Mouse (Mus musculus) limb, embryonic 13.5 days (tissue): ENCODE results near the gene Pbx3. TPM values are rescaled to one million over a fixed set of nuclear protein-coding genes. Genes with fewer than 3 reads are reported as not detected.
A peak's percentile ranks its signal among the peaks of the same experiment; 100 is the strongest.

Experiments used
- ATAC-seq: fragments of 200-750 bp; cut with Nextera tagmentation; 2 replicates; pipeline ENCODE4 v1.8.0; 2017; ENCODE audit warnings: low read depth, moderate number of reproducible peaks, moderate TSS enrichment; ENCODE audit not compliant: low FRiP score
- H3K27ac ChIP-seq: fragments of 300-500 bp; sonication (generic); 2 replicates; pipeline ENCODE4 v1.5.1; 2015; ENCODE audit warnings: inconsistent platforms, mild to moderate bottlenecking, moderate library complexity
- H3K27me3 ChIP-seq: fragments of 300-500 bp; sonication (generic); 2 replicates; pipeline ENCODE4 v1.6.1; 2015; ENCODE audit warnings: mild to moderate bottlenecking, inconsistent platforms
- H3K36me3 ChIP-seq: fragments of 300-500 bp; sonication (generic); 2 replicates; pipeline ENCODE4 v1.6.1; 2015; ENCODE audit warnings: inconsistent platforms, mild to moderate bottlenecking, moderate library complexity
- H3K4me1 ChIP-seq: fragments of 300-500 bp; sonication (generic); 2 replicates; pipeline ENCODE4 v1.6.1; 2015; ENCODE audit warnings: inconsistent platforms
- H3K4me2 ChIP-seq: fragments of 300-500 bp; sonication (generic); replicated peaks from 2 replicates; pipeline ENCODE4 v1.6.1; 2015; ENCODE audit warnings: inconsistent platforms, mild to moderate bottlenecking, moderate library complexity
- H3K4me3 ChIP-seq: fragments of 300-500 bp; sonication (generic); 2 replicates; pipeline ENCODE4 v1.5.1; 2015; ENCODE audit warnings: moderate library complexity, mild to moderate bottlenecking, inconsistent platforms
- H3K9ac ChIP-seq: fragments of 300-500 bp; sonication (generic); 2 replicates; pipeline ENCODE4 v1.6.1; 2015; ENCODE audit warnings: mild to moderate bottlenecking, inconsistent platforms
- H3K9me3 ChIP-seq: fragments of 300-500 bp; sonication (generic); 2 replicates; pipeline ENCODE4 v1.6.1; 2016; ENCODE audit warnings: inconsistent platforms
- WGBS: fragments of 180-500 bp; shearing (Covaris S2); methylation state at CpG from one replicate; pipeline ENCODE4 v1.1.7; 2015; 5-methylcytosine and 5-hydroxymethylcytosine counted together
- polyA plus RNA-seq: library from polyadenylated mRNA; unstranded; fragments of >200 nt; fragmentation: Nextera tagmentation; extraction: Ambion mirVana; gene quantifications from 2 replicates; pipeline ENCODE4 v1.2.1, GENCODE M21; 2015

Gene Pbx3
- polyA plus RNA-seq = 23.8 and 24.0 TPM in 2 replicates

DNA sequence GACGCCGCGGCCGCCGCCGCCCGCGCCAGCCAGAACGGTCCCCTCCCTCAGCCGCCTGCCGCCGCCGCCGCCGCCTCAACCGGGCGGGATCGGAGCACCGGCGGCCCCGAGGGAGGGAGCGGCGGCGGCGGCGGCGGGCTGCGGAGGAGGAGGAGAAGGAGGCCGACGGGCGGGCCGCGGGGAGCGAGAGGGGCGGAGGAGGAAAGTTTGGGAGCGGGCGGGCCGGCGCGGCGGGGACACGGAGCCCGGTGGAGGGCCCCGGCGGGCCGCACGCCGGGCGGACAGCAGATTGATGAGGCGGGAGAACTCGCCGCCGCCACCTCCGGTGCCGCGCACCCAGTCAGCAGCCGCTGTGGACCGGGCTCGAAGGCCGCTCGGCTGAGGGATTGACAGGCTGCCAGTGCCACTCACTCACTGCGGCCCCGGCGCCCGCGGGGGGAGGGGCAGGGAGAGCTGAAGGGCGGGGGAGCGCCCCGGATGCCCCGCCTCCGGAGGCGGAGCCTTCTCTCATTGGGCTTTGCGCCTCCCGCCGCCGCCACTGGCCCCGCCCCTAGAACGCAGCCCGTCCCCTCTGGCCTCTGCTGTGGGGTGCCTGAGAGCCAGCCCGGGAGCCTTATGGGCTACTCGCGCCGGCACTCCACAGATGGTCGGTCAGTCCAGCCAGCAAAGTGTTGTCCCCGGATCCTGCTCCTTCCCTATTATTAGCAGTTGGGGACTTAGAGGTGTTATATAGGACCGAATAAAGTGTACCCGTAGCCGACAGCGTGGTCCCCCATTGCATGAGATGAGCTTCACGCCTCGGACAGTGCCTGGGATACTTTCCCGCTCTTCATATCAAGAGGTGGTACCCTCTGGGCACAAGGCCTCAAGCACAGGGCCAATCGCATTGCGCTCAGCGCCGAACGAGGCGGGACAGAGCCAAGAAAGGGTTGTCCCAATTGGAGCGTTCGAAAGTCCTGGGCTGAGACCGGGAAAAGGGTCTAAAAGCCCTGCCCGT, at the start of gene Pbx3:
Gene Pbx3, minus strand, starts transcription at position 838 of the 997 bp plus-strand sequence.
- WGBS = under 1% methylated on average over 57 of the region's 102 CpGs
- peak within 1 kb of the TSS; percentile 96 for H3K27ac ChIP-seq

DNA sequence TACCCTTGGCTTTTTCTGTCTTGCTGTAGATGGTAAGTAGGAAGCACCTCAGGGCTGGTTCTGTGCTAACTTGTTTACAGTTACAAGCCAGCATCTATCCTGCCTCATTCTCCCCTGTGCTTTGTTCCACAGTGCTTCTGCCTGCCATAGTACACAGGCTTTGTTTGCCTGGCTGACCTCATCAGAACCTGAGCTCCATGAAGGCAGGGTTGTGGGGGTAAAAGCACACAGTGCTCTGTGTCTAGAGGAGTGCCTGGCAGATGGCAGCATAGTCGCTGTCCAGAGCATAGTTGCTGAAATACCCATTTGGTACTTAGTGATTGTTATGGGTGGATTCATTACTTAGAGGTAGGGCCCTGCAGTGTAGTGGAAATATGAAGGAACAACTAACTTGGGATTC, 47.3 kb upstream of the Pbx3 start:
- Histone ChIP-seq H3K9me3 (no peaks in the 10 kb centered on the region), H3K36me3 (peaks cover 16% of the 10 kb centered on the region), H3K4me3 (no peak overlapping the region), H3K9ac (no peak overlapping the region), H3K4me1 (peaks cover 7% of the 10 kb centered on the region; the same call in 1 of the 2 replicates), H3K27me3 (no peaks in the 10 kb centered on the region), H3K4me2 (no peak overlapping the region), H3K27ac (no peak overlapping the region)
- no peak for ATAC-seq
- 58% methylated on average over 1 of the region's 1 CpGs for WGBS

More for the DNA sequence above, at the start of gene Pbx3:
- peaks cover 22% of the 10 kb centered on the region for H3K4me1 ChIP-seq
- peak within 1 kb of the TSS; percentile 92 for H3K9ac ChIP-seq
- peaks cover 16% of the 10 kb centered on the region for H3K27me3 ChIP-seq
- peak; percentile 93 for ATAC-seq
- no peaks in the 10 kb centered on the region for H3K36me3 ChIP-seq
- H3K4me2 ChIP-seq = peak within 1 kb of the TSS; percentile 97
- no peaks in the 10 kb centered on the region for H3K9me3 ChIP-seq
- peak within 1 kb of the TSS; percentile 82 for H3K4me3 ChIP-seq

DNA sequence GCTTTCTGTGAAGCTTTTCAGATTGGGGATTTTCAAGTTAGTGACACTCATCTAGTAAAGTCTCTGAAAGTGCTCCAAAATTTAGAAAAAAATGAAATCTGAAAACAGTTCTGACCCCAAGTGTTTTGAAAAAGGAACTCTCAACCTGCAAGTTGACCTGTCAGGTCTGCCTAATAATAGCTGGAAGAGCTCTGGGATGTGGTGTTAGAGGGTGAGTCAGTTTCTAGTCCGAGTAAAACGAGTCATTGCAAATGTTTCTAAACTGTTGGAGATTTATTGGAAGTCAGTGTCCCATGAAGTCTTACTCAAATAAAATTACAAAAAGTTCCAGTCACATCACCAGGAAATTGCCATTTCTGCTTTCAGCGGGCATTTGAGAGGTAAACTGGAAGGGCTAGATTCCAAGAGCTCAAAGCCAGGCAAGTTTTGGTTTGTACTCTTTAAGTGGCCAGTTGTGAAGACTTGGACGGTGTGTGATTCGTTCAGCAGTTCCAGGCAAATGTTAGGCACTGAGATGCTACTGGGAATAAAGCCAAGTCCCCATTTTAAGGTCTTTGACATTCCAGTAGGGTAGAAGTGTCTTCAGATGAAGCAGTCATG, 36.9 kb upstream of the Pbx3 start:
- H3K4me1 ChIP-seq = peaks cover 20% of the 10 kb centered on the region
- H3K9ac ChIP-seq = no peak overlapping the region
- WGBS = 80% methylated on average over 5 of the region's 5 CpGs
- no peaks in the 10 kb centered on the region for H3K27me3 ChIP-seq
- ATAC-seq = no peak
- H3K4me2 ChIP-seq = no peak overlapping the region
- H3K27ac ChIP-seq = no peak overlapping the region
- H3K4me3 ChIP-seq = no peak overlapping the region
- H3K36me3 ChIP-seq = no peaks in the 10 kb centered on the region
- no peaks in the 10 kb centered on the region for H3K9me3 ChIP-seq

DNA sequence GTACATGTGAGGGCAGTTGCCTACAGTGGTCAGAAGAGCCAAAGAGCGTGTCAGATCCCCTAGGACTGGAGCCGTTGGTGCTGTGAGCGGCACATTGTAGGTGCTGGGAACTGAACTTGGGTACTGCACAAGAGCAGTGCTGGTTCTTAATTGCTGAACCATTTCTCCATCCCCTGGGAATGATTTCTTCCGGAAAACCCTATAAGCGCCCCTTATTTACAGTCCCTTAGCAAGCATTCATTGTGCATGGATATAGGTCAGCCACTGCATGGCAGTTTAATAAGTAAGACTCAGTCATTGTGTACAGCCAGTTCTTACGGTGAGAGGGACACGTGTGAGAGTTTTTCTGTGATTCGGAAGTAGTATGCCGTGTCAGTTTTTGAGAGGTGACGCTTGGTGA, 35.4 kb upstream of the Pbx3 start:
- Histone ChIP-seq H3K9ac (no peak overlapping the region), H3K27me3 (no peaks in the 10 kb centered on the region), H3K4me1 (peaks cover 20% of the 10 kb centered on the region), H3K4me3 (no peak overlapping the region), H3K9me3 (no peaks in the 10 kb centered on the region), H3K36me3 (no peaks in the 10 kb centered on the region), H3K27ac (no peak overlapping the region), H3K4me2 (peak overlapping the region; percentile 80; the same call in 1 of the 2 replicates)
- WGBS = 88% methylated on average over 10 of the region's 10 CpGs
- no peak for ATAC-seq

DNA sequence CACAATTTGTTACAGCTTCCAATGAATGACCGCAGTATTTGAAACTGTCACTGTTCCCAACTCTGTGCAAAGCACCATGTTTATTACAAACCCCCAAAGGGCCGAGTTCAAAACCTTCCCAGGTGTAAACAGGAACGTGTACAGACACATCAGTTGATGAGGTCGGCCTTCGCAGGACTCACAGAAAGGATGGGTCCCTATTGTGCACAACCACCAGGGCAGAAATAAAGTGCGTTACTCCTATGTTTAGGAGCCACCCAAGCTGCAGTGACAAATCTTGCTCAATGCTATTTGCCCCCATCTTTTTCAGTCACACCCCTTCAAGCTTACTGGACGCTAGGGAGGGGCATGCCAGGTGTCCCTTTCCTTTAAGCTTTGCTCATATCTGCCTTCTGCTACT, 34.7 kb upstream of the Pbx3 start:
- H3K36me3 ChIP-seq = no peaks in the 10 kb centered on the region
- ATAC-seq = no peak
- no peak overlapping the region for H3K27ac ChIP-seq
- no peaks in the 10 kb centered on the region for H3K9me3 ChIP-seq
- 47% methylated on average over 7 of the region's 7 CpGs for WGBS
- H3K4me2 ChIP-seq = peak overlapping the region; percentile 80
- H3K4me1 ChIP-seq = peaks cover 20% of the 10 kb centered on the region
- H3K9ac ChIP-seq = peak overlapping the region; percentile 87
- peak overlapping the region; percentile 94 for H3K4me3 ChIP-seq
- H3K27me3 ChIP-seq = no peaks in the 10 kb centered on the region

DNA sequence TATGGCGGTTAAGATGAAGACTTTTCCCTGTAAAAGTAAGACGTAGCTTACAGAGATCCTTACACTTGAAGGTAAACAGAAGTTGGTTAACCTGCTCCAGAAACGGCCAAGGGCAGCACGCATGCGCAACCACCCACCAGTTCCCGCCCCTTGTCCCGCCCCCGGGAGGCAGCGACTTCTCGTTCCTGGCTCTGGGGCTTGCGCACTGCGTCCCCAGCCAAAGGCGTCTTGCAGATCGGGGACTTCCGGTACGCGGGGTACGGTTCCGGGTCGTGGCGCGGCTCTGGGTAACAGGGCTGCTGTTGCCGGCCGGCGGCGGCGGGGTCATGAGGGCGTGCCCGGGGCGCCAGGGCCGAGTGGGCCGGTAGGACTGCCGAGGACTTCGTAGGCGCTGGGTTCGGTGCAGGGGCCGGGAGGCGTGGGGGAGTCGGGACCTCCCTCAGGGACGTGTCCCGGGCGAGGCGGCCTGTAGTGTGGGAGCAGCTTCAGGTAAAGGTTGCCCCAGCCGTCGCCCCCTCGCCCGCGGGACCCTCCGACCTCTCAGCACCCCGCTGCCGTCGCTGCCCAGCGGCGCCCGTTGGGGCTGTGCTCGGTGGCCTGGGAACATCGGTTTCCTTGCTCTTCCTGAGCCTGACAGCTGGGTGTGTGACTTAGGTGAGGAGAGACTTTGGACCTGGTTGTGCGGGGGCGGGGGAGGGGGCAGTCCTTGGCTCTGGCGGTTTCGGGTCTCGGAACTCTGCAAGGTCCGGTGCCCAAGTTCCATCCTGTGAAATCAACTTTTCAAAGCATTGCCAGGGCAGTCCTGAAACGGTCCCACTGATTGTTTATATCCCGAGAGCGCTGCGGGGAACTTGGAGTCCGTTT, 33.9 kb upstream of the Pbx3 start, which contains the start of gene Mapkap1:
Gene Mapkap1, plus strand, starts transcription at position 171 of the 864 bp plus-strand sequence.
- ATAC-seq = peak; percentile 98
- H3K27ac ChIP-seq = peak within 1 kb of the TSS; percentile 15; the same call in 1 of the 2 replicates
- H3K4me1 ChIP-seq = peaks cover 20% of the 10 kb centered on the region
- H3K4me2 ChIP-seq = peak within 1 kb of the TSS; percentile 80
- H3K36me3 ChIP-seq = no peaks in the 10 kb centered on the region
- H3K9ac ChIP-seq = peak within 1 kb of the TSS; percentile 87
- no peaks in the 10 kb centered on the region for H3K9me3 ChIP-seq
- peak within 1 kb of the TSS; percentile 94 for H3K4me3 ChIP-seq
- under 1% methylated on average over 68 of the region's 68 CpGs for WGBS
- no peaks in the 10 kb centered on the region for H3K27me3 ChIP-seq

DNA sequence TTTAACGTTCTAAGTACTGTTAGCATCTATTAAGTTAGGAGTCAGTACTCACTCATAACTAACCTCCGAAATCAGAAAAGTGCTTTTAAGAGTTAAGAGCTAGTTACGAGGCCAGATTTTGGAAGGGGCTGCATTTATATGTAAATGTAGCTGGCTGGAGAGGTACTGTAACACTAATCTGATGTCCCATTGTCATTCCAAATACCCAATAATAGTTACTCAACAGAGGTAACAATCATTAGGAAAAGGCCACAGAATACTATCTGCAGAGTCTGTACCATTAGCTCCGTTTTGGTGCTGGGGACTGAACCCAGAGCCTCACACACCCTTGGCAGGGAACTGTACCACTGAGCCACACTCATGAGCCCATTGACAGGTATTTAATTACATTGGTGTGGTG, 26.6 kb upstream of the Pbx3 start:
- Histone ChIP-seq H3K9ac (no peak overlapping the region), H3K36me3 (no peaks in the 10 kb centered on the region), H3K27ac (no peak overlapping the region), H3K4me3 (no peak overlapping the region), H3K4me2 (no peak overlapping the region), H3K9me3 (no peaks in the 10 kb centered on the region), H3K4me1 (no peaks in the 10 kb centered on the region), H3K27me3 (no peaks in the 10 kb centered on the region)
- ATAC-seq = no peak
- 51% methylated on average over 4 of the region's 4 CpGs for WGBS

DNA sequence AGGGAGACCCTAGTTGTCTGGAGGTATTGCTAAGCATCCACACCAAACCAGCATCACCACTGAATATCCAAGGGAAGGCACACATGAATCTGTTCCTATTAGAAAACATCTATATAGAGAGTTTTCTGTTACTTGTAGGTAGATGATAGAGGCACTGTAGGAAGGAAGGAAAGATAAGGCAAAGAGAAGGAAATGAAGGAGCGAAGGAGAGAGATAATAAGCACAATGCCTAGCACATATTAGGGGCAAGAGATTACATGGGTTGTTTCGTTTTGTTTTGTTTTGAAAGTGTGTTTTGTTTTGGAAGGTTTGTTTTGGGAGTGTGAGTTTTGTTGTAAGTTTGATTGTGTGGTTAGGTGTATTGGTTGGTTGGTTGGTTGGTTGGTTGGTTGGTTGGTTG, 6.0 kb upstream of the Pbx3 start:
- Histone ChIP-seq H3K4me2 (no peak overlapping the region), H3K9ac (no peak overlapping the region), H3K27ac (no peak overlapping the region), H3K4me1 (no peaks in the 10 kb centered on the region), H3K4me3 (no peak overlapping the region), H3K36me3 (no peaks in the 10 kb centered on the region), H3K27me3 (0 out of 2 replicates have a peak, but pooled peaks cover 7% of the 10 kb centered on the region), H3K9me3 (no peaks in the 10 kb centered on the region)
- 91% methylated on average over 2 of the region's 2 CpGs for WGBS
- ATAC-seq = no peak

DNA sequence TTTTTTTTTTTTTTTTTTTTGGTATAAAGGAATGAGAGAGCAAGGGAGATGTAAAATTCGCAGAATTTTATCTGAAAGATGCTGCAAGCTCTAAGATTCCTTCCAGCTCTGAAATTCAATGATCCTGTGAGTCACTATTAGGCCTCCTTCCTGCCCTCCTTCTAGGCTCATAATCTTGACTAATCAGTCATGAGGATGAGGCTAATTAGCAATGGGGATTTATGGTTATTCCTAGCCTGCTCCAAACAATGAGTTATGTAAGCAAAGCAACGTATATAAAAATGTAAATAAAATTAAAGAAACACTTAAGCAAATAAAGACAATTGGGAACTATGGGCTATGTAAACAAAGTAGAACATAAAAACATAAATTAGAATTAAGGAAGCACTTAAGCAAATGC, 1.4 kb upstream of the Pbx3 start:
- no peak overlapping the region for H3K27ac ChIP-seq
- peaks cover 16% of the 10 kb centered on the region for H3K4me1 ChIP-seq
- WGBS = 53% methylated on average over 2 of the region's 2 CpGs
- H3K9me3 ChIP-seq = no peaks in the 10 kb centered on the region
- no peak for ATAC-seq
- H3K27me3 ChIP-seq = peaks cover 7% of the 10 kb centered on the region; the same call in 1 of the 2 replicates
- H3K4me3 ChIP-seq = no peak overlapping the region
- H3K4me2 ChIP-seq = no peak overlapping the region
- no peaks in the 10 kb centered on the region for H3K36me3 ChIP-seq
- no peak overlapping the region for H3K9ac ChIP-seq

DNA sequence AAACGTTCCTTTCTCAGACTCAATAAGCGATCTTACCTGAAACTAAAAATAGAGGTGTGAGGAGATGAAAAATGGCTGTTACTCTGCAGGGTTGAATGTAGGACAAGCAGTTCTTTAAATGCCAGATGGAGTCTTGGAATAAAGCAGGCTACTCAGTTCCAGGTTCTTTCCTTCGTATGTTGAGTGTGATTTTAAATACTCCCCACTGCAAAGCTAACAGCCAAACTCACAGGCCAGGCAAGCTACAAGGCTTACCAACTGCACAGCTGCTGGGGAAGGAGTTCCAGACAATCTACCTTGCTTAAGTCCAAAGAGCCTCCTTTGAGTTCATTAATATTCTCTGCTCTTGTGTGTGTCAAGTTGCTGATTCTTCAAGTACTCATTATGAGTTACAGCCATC, 944 bp upstream of the Pbx3 start:
- no peak overlapping the region for H3K4me3 ChIP-seq
- 27% methylated on average over 3 of the region's 3 CpGs for WGBS

DNA sequence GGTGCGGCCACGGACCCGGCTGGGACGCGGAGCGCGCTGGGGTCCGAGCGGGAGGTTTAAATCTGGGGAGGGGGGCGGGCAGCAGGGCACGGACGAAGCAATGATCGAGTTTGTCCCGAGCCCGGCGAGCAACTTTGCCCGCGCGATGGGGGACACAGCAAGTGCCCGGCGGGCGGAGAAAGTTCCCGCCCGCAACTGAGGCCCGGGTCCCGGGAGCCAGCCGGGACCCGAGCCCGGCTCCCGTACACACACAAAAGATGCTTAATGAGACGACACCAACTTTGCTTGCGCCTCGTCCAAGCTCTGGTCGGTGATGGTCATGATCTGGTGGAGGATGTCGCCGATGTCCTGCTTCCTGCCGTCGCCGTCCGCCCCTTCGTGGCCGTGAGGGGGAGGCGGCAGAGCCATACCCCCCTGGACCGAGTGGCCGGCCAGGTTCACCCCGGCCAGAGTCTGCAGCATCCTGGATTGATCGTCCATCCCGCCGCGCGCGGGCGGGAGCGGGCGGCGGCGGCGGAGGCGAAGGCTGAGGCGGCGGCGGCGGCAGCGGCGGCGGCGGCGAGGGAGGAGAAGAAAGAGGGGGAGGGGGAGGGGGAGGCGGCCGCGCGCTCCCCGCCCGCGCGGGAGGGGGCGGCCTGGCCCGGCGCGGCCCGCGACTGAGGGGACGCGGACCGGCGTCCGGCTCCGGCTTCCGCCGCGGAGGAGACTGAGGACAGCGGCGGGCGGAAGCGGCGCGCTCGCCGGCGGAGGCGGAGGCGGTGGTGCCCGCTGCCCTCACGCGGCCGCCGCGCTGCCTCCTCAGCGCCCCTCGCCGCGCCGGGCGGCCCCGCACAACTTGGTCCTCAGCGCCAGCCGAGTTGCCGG, 1.3 kb downstream of the Pbx3 start:
- peak overlapping the region; percentile 92 for H3K9ac ChIP-seq
- H3K4me2 ChIP-seq = peak overlapping the region; percentile 97
- ATAC-seq = peak; percentile 20; the same call in 1 of the 2 replicates
- peaks cover 16% of the 10 kb centered on the region for H3K27me3 ChIP-seq
- H3K27ac ChIP-seq = peak overlapping the region; percentile 96
- under 1% methylated on average over 67 of the region's 118 CpGs for WGBS
- H3K9me3 ChIP-seq = no peaks in the 10 kb centered on the region
- no peaks in the 10 kb centered on the region for H3K36me3 ChIP-seq
- H3K4me3 ChIP-seq = peak overlapping the region; percentile 82
- H3K4me1 ChIP-seq = peaks cover 25% of the 10 kb centered on the region

More for the DNA sequence above, 944 bp upstream of the Pbx3 start:
- no peak overlapping the region for H3K27ac ChIP-seq
- peaks cover 16% of the 10 kb centered on the region for H3K4me1 ChIP-seq
- H3K9me3 ChIP-seq = no peaks in the 10 kb centered on the region
- peak overlapping the region; percentile 97 for H3K4me2 ChIP-seq
- H3K9ac ChIP-seq = no peak overlapping the region
- H3K36me3 ChIP-seq = no peaks in the 10 kb centered on the region
- no peak for ATAC-seq
- peaks cover 9% of the 10 kb centered on the region for H3K27me3 ChIP-seq
